Mouse (Mus musculus) monocyte, adult 5-6 weeks (primary cell): ENCODE measurements around the gene Mlph. TPM values are rescaled to one million over a fixed set of nuclear protein-coding genes. Genes with fewer than 3 reads are reported as not detected.
A peak's percentile ranks its signal among the peaks of the same experiment; 100 is the strongest.

Experiments used
- ATAC-seq: fragments of 153-309, 156-312 bp; replicated peaks from 2 replicates; pipeline ENCODE4 v1.8.0; 2017; ENCODE audit warnings: mild to moderate bottlenecking; ENCODE audit not compliant: low TSS enrichment, insufficient number of reproducible peaks, severe bottlenecking, poor library complexity, low FRiP score
- total RNA-seq: library from RNA; stranded (forward); fragments of 200-1000, 200-491, 200-594 nt; gene quantifications from 3 replicates; pipeline ENCODE4 v1.2.3, GENCODE M21; 2017

The Mlph gene
- total RNA-seq, 1 experiment from 2014 or later = not detected

- ATAC-seq = no peak
Observed at GRCm38 (mm10) chr1:90953688-90954087, 38.8 kb downstream of the Mlph start.

- ATAC-seq = no peak
Observed at GRCm38 (mm10) chr1:90956245-90957096, 41.6 kb downstream of the Mlph start.

- no peak for ATAC-seq
Observed at GRCm38 (mm10) chr1:90962526-90962925, 47.6 kb downstream of the Mlph start.

- ATAC-seq = no peak
Observed at GRCm38 (mm10) chr1:90962994-90963393, 48.1 kb downstream of the Mlph start.

- ATAC-seq = no peak
Observed at GRCm38 (mm10) chr1:90967583-90967982, 52.7 kb downstream of the Mlph start.

- no peak for ATAC-seq
Observed at GRCm38 (mm10) chr1:90968649-90969048, 53.8 kb downstream of the Mlph start.

GRCm38 (mm10) chr1:90969347-90969784 is 54.5 kb downstream of the Mlph start, which contains the start of gene Rab17:
Gene Rab17 (minus strand): TSS chr1:90969661.
- ATAC-seq = no peak

GRCm38 (mm10) chr1:90969881-90970390 is 55.1 kb downstream of the Mlph start:
- no peak for ATAC-seq

- ATAC-seq = peak; percentile 81
Observed at GRCm38 (mm10) chr1:90972911-90973573, 58.2 kb downstream of the Mlph start.

- no peak for ATAC-seq
Observed at GRCm38 (mm10) chr1:90973574-90973911, 58.7 kb downstream of the Mlph start.

GRCm38 (mm10) chr1:90974906-90975649 is 60.2 kb downstream of the Mlph start:
- peak; percentile 62 for ATAC-seq

GRCm38 (mm10) chr1:90975960-90976359 is 61.1 kb downstream of the Mlph start:
- no peak for ATAC-seq

GRCm38 (mm10) chr1:90980638-90981330 is 65.9 kb downstream of the Mlph start:
- ATAC-seq = no peak

- ATAC-seq = no peak
Observed at GRCm38 (mm10) chr1:90981346-90981745, 66.5 kb downstream of the Mlph start.

- ATAC-seq = no peak
Observed at GRCm38 (mm10) chr1:90995916-90996315, 81.0 kb downstream of the Mlph start.

- ATAC-seq = no peak
Observed at GRCm38 (mm10) chr1:90997136-90997535, 82.3 kb downstream of the Mlph start.

GRCm38 (mm10) chr1:90997641-90998040 is 82.8 kb downstream of the Mlph start:
- no peak for ATAC-seq

- ATAC-seq = peak; percentile 33
Observed at GRCm38 (mm10) chr1:90998268-90998890, 83.5 kb downstream of the Mlph start, which contains the start of gene Lrrfip1. Gene Lrrfip1 (plus strand): TSS chr1:90998737.
